Mouse (Mus musculus) ovary, postnatal 10 days (tissue): ENCODE measurements around the gene Olfr1393.
"Not testable (repeated sequence)": the region's sequence is repeated elsewhere in the genome, so short reads cannot be mapped to it uniquely, and the experiment has no call there.

Experiments
- DNase-seq: peaks from one replicate; pipeline ENCODE4 v3.0.0; 2022; ENCODE audit warnings: low spot score

The Olfr1393 gene

GRCm38 (mm10) chr11:49251380-49251761 lies 26.7 kb upstream of the Olfr1393 start:
- no peak for DNase-seq

- no peak for DNase-seq
Measured at GRCm38 (mm10) chr11:49252048-49252447, 26.1 kb upstream of the Olfr1393 start.

- no peak for DNase-seq
Measured at GRCm38 (mm10) chr11:49253035-49253434, 25.1 kb upstream of the Olfr1393 start.

- DNase-seq: no peak
Measured at GRCm38 (mm10) chr11:49259296-49259695, 18.8 kb upstream of the Olfr1393 start.

- no peak for DNase-seq
Measured at GRCm38 (mm10) chr11:49259829-49260228, 18.3 kb upstream of the Olfr1393 start.

- DNase-seq: no peak
Measured at GRCm38 (mm10) chr11:49260598-49261312, 17.3 kb upstream of the Olfr1393 start.

GRCm38 (mm10) chr11:49261313-49261855 lies 16.7 kb upstream of the Olfr1393 start:
- DNase-seq: no peak

GRCm38 (mm10) chr11:49262286-49262685 lies 15.8 kb upstream of the Olfr1393 start:
- no peak for DNase-seq

GRCm38 (mm10) chr11:49263149-49263548 lies 15.0 kb upstream of the Olfr1393 start:
- DNase-seq: no peak

GRCm38 (mm10) chr11:49264081-49264480 lies 14.0 kb upstream of the Olfr1393 start:
- no peak for DNase-seq

- DNase-seq: no peak
Measured at GRCm38 (mm10) chr11:49264622-49265021, 13.5 kb upstream of the Olfr1393 start.

- no peak for DNase-seq
Measured at GRCm38 (mm10) chr11:49265101-49265500, 13.0 kb upstream of the Olfr1393 start.

- DNase-seq: no peak
Measured at GRCm38 (mm10) chr11:49266671-49267070, 11.4 kb upstream of the Olfr1393 start.

GRCm38 (mm10) chr11:49267316-49267715 lies 10.8 kb upstream of the Olfr1393 start:
- DNase-seq: no peak

- DNase-seq: no peak
Measured at GRCm38 (mm10) chr11:49267970-49268579, 10.0 kb upstream of the Olfr1393 start.

GRCm38 (mm10) chr11:49269761-49270160 lies 8.3 kb upstream of the Olfr1393 start:
- DNase-seq: no peak

GRCm38 (mm10) chr11:49270368-49270767 lies 7.7 kb upstream of the Olfr1393 start:
- no peak for DNase-seq

GRCm38 (mm10) chr11:49271334-49271733 lies 6.8 kb upstream of the Olfr1393 start:
- DNase-seq: no peak

- DNase-seq: no peak
Measured at GRCm38 (mm10) chr11:49273834-49274519, 4.1 kb upstream of the Olfr1393 start.

- not testable (repeated sequence) for DNase-seq
Measured at GRCm38 (mm10) chr11:49284982-49285381, 6.9 kb downstream of the Olfr1393 start, which contains the start of gene Olfr1392. Olfr1392 (plus strand) TSS chr11:49285282.

GRCm38 (mm10) chr11:49287251-49287650 lies 9.1 kb downstream of the Olfr1393 start:
- no peak for DNase-seq

GRCm38 (mm10) chr11:49292777-49293176 lies 14.7 kb downstream of the Olfr1393 start:
- DNase-seq: no peak

GRCm38 (mm10) chr11:49304441-49304840 lies 26.3 kb downstream of the Olfr1393 start, which contains the start of gene Olfr10:
Olfr10 (plus strand) TSS chr11:49304741.
- no peak for DNase-seq
